Mouse (Mus musculus): ENCODE results near the gene Mfn1. TPM values are rescaled to one million over a fixed set of nuclear protein-coding genes. Genes with fewer than 3 reads are reported as not detected.

Mfn1 gene
- total RNA-seq (2021): 100 to 1,000 TPM in 1 of 2 experiments, 10 to 100 TPM in 1; 84.5 to 115 TPM
- long read RNA-seq, experiment 1, full-length matches to known transcripts: 31 of 53 reads
- long read RNA-seq, experiment 1, partial matches to known transcripts: 5 of 53 reads
- long read RNA-seq, experiment 1, other reads (novel, unspliced or antisense): 17 of 53 reads
- long read RNA-seq, experiment 2, full-length matches to known transcripts: 56 of 76 reads
- long read RNA-seq, experiment 2, partial matches to known transcripts: 8 of 76 reads
- long read RNA-seq, experiment 2, other reads (novel, unspliced or antisense): 12 of 76 reads

- peak; percentile 82 to 91 for DNase-seq (ENCODE audit: low spot score in 2 of 2)
Measured at GRCm38 (mm10) chr3:32529303-32529898, at the start of gene Mfn1. TSS of gene Mfn1 (plus strand) at chr3:32529465.

DNA sequence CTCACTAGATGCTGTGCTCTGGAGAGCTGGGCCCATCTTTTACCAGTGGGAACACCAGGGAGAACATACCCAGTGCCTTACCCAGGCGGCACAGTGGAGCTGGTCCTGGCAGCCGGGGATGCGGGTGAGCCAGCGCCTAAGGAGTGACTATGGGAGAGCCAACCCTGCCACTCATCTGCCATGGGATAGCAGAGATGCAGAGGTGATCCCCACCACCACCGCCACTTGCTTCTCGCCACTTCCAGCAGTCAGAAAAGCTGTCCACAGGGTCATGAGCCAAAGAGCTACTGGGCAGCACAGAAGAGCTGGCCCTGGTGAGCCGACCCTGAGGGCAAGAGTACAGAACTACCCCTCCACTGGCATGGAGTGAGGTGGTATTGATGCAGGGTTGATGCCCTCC, 49.3 kb upstream of the Mfn1 start:
- no peak for DNase-seq (ENCODE audit: low spot score in 2 of 2)

DNA sequence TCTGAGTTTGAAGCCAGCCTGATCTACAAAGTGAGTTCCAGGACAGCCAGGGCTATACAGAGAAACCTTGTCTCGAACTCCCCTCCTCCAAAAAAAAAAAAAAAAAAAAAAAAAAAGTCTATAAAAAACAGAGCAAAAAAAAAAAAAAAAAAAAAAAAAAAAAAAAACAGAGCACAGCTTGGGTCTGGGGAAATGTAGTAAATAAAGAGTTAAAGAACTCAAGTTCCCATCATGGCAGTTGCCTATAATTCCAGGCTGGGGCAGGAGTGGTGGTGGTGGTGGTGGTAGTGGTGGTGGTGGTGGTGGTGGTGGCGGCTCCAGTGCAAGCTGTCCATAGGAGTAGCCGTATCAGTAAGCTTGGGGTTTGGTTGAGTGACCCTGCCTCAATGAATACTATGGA, 46.2 kb upstream of the Mfn1 start:
- no peak for DNase-seq (ENCODE audit: low spot score in 2 of 2)

DNA sequence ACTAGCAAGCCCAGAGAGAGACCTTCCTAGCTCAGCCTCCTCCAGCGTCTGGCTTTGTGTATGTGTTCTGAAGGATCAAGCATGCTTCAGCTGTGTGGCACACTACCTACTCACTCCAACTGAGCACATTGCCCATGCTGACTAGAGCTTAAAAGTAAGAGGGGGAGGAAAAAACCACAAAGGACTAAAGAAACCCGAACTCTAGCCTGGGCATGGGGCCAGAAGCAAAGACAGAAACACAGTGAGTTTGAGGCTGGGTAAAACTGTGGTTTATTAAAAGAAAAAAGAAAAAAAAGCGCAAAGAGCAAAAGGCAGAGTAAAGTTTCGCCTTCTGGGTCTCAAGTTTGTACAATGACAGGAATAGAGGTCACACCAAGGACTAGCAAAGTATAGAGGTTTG, 42.7 kb upstream of the Mfn1 start:
- DNase-seq (ENCODE audit: low spot score in 2 of 2): no peak

- no peak for DNase-seq (ENCODE audit: low spot score in 2 of 2)
Measured at GRCm38 (mm10) chr3:32488172-32488571, 41.1 kb upstream of the Mfn1 start.

DNA sequence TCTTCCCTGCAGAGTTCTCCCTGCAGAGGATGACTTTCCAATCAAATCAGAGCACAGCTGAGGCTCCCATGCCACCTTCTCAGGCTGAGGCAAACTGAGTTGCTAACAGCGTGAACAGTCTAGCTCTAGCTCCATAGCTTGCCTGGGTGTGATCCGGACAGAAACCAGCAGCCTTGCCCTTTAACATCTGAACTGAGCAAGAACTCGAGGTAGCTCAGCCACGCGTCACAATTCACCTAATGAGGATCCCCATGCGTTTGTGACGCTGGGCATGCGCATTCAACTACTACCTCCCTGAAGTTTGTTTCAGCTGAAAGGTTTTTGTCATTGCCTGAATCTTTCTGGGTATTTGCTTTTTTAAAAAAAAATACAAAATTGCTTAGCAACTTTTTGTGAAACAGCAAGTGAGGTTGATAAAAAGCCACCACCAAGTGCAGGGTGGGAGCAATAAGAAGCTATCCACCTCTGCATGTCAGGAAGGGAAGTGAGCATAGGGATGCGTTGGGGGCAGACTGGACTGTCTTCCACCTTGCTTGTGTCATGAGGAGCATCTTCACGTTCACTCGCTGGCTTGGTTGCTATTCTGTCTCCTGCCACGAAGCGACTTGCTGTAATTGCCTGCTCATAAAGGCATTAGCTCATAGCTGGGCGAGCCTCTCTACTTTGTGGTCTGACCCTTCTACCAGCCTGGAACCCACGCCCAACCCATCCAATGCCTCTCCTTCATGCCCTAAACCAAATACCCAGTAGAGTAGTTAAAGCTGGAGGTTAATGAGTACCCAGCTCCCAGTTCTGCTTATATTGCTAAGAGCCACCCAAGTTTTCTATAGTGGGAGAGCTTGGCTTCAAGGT, 39.0 kb upstream of the Mfn1 start:
- no peak for DNase-seq (ENCODE audit: low spot score in 2 of 2)

DNA sequence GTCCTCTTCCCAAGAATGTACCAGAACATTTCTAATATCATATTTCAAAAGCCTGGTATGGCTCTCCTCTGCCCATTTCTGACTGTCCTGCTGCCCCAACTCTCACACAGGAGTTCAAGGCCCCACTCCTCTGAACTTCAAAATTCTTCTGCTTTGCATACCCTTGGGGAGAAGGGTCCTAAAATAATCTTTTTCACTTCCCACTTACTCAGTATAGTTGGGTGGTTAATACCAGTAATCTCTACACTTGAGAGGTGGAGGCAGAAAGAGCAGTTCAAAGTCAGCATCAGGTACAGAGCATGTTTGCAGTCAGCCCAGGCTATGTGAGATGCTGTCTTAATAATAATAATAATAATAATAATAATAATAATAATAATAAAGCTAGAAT, 38.3 kb upstream of the Mfn1 start:
- DNase-seq (ENCODE audit: low spot score in 2 of 2): no peak

DNA sequence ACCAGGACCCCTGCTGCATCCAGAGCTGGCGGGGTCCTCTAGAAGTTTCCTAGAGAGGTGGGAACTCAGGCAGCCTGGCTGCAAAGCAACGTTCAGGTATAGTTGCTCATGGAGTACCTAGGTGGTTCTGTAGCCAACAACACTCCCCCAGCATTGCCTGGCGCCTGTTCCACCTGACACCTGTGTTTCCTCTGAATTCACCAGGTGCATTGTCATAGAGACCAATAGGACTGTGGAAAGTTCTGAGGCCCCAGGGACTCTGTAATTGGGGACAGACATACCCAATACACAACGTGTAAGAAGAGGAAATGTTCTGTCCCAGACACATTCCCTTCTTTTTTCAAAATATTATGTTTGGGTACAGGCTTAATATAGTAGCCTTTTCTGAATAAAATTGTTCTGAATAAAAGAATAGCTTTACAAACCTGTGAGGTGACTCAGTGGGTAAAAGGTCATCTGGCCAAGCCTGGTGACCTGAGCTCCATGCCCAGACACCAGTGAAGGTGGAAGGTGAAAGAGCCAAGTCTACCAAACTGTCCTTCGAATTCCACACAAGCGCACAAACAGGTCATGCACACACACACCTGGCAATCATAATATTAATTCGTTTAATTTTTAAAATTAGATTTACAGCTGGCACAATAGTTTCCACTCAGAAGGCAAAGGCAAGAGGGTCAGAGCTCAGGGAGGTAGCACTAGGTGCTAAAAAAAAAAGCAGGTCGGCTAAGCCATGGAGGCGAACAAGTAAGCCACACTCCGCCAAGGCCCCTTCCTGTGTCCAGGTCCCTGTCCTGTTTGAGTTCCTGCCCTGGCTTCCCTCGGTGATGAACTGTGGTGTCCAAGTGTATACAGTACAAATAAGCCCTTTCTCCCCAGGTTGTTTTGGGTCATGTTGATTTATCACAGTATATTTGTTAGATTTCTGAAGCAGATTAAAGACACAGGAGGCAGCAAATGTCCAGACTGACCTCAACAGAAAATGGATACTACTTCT, 36.9 kb upstream of the Mfn1 start, which contains the start of gene Kcnmb3:
Kcnmb3 (minus strand) TSS at position 135 of the 994 bp plus-strand sequence.
- no peak for DNase-seq (ENCODE audit: low spot score in 2 of 2)

- DNase-seq (ENCODE audit: low spot score in 2 of 2): no peak
Measured at GRCm38 (mm10) chr3:32494387-32495087, 34.7 kb upstream of the Mfn1 start.

DNA sequence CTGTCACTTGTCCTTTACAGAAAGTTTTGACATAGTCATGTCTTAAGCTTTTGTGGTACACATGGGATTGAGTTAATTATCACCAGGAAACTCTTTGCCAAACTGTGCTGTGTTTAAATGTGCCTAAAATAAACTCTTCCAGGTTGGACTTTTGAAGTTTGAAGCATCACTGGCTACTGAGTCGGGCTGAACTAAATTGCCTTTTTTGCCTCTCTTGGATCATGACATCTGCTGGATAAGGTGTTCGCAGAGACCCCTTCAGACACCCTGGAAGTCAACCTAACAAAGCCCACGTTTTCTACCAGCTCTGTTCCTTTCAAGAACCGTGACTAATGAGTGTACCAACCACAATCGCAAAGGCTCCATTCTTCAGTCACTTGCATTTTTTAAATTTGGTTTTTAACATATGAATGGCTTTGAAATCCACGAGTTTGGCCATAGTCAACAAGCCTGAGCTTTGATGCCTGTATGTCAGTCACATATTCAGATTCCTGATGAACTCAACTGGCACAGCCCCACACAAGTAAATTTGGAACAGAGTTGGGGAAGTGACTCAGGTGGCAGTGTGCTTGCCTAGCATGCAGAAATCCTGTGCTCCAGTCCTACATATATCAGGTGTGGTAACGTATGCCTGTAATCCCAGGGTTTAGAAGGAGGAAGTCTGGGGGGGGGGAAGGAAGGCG, 34.0 kb upstream of the Mfn1 start:
- DNase-seq (ENCODE audit: low spot score in 2 of 2): no peak

DNA sequence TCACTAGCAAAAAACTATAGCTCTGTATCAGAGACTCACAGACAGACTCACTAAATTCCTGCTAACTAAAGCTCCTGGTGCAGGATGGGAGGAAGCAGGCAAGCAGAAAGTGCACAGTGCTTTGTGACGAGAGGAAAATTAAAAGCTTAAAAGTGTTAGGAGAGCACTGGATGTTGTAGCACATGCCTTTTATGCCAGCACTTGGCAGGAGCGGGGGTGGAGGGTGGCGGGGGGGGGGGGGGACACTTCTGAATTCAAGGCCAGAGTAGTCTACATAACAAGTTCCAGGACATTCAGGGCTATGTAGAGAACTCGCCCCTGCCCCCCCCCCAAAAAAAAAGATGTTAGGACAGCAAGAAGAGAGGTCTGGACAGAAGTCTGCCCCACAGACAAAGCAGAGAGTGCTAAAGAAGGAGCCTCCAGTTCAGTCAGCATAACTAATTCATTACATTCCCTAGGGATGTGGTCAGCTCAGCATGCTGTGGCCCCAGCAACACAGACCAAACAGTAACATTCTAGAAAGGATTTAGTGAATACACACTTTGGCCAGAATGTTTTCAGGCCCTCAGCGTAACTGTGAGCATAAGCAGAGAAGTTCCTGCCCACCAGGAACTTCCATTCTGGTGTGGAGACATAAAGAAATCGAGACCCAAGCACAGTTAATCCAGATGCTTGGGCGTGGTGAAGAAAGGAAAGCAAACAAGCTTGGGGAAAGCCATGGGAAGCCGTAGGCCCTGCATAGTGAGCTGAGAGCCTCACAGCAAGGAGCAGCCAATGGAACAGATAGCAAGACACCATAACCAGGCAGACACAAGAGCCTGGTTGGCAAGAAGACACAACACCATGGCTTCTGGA, 33.2 kb upstream of the Mfn1 start:
- no peak for DNase-seq (ENCODE audit: low spot score in 2 of 2)

GRCm38 (mm10) chr3:32496711-32497070, 32.6 kb upstream of the Mfn1 start:
- DNase-seq (ENCODE audit: low spot score in 2 of 2): no peak

DNA sequence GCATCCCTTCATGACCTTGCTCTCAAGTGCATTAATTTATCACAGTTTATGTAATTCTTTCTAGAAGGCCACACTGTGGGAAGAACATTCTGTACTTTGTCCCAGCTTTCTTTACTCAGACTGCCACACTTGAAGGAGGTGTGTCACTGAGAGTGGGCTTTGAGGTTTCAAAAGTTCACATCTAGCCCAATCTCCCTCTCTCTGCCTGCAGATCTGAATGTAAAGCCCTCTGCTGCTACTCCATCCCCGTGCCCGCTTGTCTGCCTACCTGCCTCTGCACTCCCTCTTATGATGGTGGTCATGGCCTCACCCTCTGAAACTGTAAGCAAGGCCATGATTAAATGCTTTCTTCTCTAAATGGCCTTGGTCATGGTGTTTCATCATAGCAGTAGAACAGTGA, 28.9 kb upstream of the Mfn1 start:
- DNase-seq (ENCODE audit: low spot score in 2 of 2): no peak

DNA sequence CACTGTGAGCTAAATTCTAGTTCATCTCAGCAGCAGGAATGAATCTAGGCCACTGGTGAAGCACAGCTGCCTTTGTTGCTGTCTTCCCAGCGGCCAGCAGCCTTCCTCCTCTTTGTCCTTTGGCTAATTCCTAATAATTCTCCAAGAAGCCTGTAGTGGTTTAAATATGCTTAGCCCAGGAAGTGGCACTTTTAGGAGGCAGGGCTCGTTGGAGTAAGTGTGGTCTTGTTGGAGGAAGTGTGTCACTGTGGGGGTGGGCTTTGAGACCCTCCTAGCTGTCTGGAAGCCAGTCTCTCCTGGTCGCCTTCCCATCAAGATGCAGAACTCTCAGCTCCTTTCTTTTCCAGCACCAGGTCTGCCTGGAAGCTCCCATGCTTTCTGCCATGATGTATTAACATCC, 23.4 kb upstream of the Mfn1 start:
- DNase-seq (ENCODE audit: low spot score in 2 of 2): no peak

GRCm38 (mm10) chr3:32506366-32507225, 22.7 kb upstream of the Mfn1 start:
- no peak for DNase-seq (ENCODE audit: low spot score in 2 of 2)

- DNase-seq (ENCODE audit: low spot score in 2 of 2): peak; percentile 28 to 60
Measured at GRCm38 (mm10) chr3:32508666-32509324, 20.5 kb upstream of the Mfn1 start.

All from gastrocnemius, postnatal 4 days (tissue).